Mouse (Mus musculus) hematopoietic multipotent progenitor cell, adult 10-12 weeks (in vitro differentiated cells): Measurements from ENCODE around the gene 1700019D03Rik. TPM values are rescaled to one million over a fixed set of nuclear protein-coding genes. Genes with fewer than 3 reads are reported as not detected.

ENCODE experiments used
- polyA plus RNA-seq: library from polyadenylated mRNA; stranded (reverse); fragments of >175 nt; gene quantifications from 2 replicates; pipeline ENCODE4 v1.2.3, GENCODE M21; 2012; ENCODE audit warnings: low replicate concordance

The 1700019D03Rik gene
- 0.22 and 0.62 TPM in 2 replicates for polyA plus RNA-seq

GRCm38 (mm10) chr1:53020079-53020478, at the start of gene 1700019D03Rik:
1700019D03Rik (minus strand) TSS chr1:53020179.

GRCm38 (mm10) chr1:53061340-53061739, 41.4 kb upstream of the 1700019D03Rik start, which contains the start of gene Mstn:
Mstn (plus strand) TSS chr1:53061640.

Other genes starting within 250 kb of the 1700019D03Rik start
- 2.4 and 2.5 TPM in 2 replicates for gene Inpp1, start 202.5 kb downstream of the 1700019D03Rik start, polyA plus RNA-seq
- gene Hibch, start 175.2 kb downstream of the 1700019D03Rik start, polyA plus RNA-seq, result 0.42 and 0.51 TPM in 2 replicates
- not detected in 2 replicates for gene Mstn, start 41.5 kb upstream of the 1700019D03Rik start, polyA plus RNA-seq
- gene 1700019A02Rik, start 167.5 kb upstream of the 1700019D03Rik start, polyA plus RNA-seq, result not detected in 2 replicates